Mouse (Mus musculus): ENCODE results near the gene Atp2a2.
"Not testable (repeated sequence)": the region's sequence is repeated elsewhere in the genome, so short reads cannot be mapped to it uniquely, and the experiment has no call there.

Atp2a2 gene

GRCm38 (mm10) chr5:122493035-122493434 is 9.0 kb downstream of the Atp2a2 start:
- DNase-seq, result no peak

GRCm38 (mm10) chr5:122491385-122491784 is 10.6 kb downstream of the Atp2a2 start:
- DNase-seq, result no peak

- no peak for DNase-seq
Observed at GRCm38 (mm10) chr5:122490148-122490547, 11.9 kb downstream of the Atp2a2 start.

DNA sequence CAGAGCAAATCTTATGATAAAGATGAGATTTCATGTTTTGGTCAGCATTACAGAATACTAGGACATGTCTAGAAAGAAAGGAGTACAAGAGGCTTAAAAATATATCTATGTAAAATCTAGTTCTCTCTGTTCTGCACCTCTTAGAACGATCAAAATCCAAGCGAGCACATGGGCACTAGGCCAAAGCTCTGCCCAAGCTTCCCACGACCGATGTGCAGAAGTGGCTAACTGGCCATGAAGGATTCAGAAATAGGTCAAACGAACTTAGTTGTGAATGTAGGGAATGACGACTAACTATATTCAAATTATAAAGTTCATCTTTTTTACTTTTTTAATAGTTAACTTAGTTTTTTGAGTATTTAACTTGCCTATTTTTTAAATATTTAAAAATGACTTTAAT is 14.2 kb downstream of the Atp2a2 start:
- DNase-seq, result no peak

GRCm38 (mm10) chr5:122486243-122486642 is 15.8 kb downstream of the Atp2a2 start:
- not testable (repeated sequence) for DNase-seq

DNA sequence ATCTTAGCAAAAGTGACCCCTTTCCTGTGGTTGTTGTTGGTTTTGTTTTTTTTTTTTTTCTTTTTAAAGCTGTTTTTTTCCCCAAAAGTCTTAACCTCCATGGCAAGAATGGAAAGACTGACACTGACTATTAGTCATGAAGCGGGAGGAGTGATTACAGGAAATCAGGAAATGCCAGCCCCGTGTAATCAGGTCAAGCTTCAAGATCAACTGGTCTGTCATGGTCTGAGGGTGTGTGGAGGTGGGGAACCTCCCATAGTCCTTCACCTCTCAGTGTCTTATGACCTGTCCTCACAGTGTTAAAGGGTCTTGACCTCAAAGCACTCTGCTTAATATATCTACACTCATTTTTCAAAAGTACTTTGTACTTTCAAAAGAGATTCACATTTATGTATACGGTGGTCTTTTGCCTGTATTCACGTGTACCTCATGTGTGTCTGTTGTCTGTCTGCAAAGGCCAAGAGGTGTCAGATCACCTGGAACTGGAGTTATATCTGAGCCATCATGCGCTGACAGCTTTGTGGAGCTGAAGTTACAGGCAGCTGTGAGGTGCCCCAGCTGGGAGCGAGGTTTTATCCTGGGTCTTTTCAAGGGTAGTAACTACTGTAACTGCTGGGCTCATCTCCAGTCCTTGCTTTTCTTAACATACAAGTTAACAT is 19.2 kb downstream of the Atp2a2 start:
- no peak for DNase-seq

DNA sequence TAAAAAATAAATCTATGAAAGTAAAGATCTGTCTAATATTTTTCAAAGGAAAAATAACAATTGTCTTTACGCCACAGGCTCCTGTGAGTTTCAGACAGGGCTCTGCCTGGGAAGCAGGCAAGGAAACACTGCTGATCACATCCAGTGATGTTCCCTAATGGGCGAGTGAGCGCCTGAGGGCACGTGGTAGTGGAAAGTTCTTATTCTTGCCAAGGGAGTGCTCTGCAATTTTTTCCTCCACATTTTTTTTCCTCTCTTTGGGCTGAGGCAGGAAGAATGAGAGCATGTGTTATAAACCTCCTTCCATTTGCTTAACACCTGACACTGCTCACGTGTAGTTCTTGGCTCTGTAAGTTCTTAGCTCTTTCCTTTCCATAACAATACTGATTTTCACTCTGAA is 20.2 kb downstream of the Atp2a2 start:
- peak; percentile 65 for DNase-seq

GRCm38 (mm10) chr5:122479131-122479530 is 22.9 kb downstream of the Atp2a2 start:
- DNase-seq, result no peak

- DNase-seq, result peak; percentile 28
Observed at GRCm38 (mm10) chr5:122477492-122477891, 24.5 kb downstream of the Atp2a2 start.

DNA sequence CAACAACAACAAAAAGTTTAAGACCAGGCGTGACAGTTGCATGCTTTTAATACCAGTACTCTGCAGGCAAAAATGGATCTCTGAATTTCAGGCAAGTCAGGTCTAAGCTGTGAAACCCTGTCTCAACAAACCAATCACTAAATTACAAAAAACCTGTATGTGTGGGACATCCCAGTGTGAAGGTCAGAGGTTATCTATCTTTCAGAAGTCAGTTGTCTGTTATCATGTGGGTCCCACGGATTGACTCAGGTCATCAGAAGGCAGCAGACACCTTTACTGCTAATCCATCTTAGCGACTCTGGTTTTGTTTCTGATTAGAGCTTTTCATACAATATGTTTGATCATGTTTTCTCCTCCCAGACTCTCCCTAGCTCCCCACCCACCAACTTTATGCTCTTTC is 25.9 kb downstream of the Atp2a2 start:
- DNase-seq, result no peak

GRCm38 (mm10) chr5:122474643-122475363 is 27.2 kb downstream of the Atp2a2 start:
- DNase-seq, result no peak

DNA sequence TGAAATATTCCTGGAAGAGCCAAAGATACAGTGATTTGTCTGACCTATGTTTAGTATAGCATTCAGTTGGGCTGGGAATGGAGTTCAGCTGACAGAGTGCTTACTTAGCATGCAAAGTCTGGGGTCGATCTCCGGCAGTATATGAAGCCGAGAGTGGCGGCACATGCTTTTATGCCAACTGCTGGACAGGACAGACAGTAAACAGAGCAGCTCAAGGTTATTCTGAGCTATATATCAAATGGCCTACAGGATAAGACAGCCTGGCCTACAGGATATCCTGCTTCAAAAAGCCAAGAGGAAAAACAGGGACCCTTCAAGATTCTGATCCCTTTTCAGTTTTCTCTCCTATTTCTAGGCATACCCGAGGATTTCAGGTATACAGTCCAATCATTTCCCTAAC is 30.4 kb downstream of the Atp2a2 start:
- no peak for DNase-seq

DNA sequence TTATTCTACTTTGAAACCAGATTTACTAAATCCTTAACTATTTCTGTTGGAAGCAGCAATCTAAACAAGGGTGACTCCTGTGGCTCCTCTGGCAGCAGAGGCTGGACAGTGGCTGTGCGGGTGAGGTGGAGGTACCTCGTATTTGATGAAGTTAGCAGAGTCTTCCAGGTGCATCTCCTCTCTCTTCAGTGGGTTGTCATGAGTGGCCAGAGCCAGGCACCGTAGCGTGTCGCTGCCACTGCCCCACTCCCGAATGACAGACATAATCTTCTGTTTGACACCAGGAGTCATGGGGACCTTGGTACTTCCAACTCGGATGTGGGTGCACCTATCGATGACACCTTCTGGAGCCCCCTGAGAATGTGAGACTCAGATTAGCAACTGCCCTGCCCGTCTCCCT is 40.6 kb downstream of the Atp2a2 start:
- DNase-seq, result no peak

DNA sequence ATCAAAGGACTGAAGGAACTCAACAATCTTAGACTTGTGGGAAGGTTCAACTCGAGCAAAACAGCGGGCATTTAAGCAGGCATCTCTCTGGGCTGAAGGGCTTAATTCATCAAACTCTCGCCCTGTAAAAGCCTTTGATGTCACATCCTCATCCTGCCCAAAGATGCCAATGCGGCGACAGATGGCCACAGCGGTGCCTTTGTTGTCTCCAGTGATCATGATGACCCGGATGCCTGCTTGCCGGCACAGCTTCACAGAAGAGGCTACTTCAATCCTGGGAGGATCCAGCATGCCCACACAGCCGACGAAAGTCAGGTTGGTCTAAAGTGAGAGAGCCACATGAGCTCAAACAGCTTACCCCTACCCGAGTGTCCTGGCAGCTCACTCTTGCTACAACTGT is 41.4 kb downstream of the Atp2a2 start:
- no peak for DNase-seq

- no peak for DNase-seq
Observed at GRCm38 (mm10) chr5:122459335-122459734, 42.7 kb downstream of the Atp2a2 start.

DNA sequence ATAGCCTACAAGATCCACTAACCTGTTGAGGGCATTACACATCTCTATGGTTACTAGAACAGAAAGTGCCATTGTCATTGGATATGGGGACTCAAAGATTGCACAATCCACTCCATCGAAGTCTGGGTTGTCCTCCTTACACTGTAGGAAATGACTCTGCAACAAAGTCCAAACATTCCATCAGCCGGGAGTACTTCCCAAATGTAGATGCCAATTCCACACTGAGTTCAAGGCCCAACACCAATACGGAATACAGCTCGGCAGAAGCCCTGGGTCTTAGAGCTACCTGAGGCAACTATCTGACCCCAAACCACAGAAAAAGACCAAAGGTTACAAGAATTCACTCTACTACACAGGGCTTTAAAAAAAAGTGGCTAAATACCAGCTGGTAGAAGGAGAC is 44.0 kb downstream of the Atp2a2 start:
- DNase-seq, result no peak

- DNase-seq, result not testable (repeated sequence)
Observed at GRCm38 (mm10) chr5:122457054-122457453, 45.0 kb downstream of the Atp2a2 start.

- no peak for DNase-seq
Observed at GRCm38 (mm10) chr5:122455584-122455983, 46.4 kb downstream of the Atp2a2 start.

DNA sequence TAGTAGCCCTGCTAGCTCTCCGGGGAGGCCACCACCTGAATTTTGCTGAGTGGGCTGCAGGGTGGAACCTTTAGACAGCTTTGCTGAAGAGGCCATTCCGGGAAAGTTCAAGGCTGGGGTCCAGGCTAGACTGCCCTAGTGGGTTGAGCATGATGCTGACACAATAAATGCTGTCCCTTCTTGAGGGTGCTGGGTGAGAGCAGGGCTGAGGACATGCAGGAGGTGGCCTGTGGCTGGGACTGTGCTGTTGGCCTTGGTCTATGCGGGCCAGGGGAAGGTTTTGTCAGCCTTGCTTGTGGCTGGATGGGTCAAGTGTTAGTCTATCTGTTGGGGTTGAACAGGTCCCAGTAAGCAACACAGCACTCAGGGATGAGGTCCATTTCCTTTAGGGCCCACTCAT is 47.1 kb downstream of the Atp2a2 start:
- DNase-seq, result no peak

DNA sequence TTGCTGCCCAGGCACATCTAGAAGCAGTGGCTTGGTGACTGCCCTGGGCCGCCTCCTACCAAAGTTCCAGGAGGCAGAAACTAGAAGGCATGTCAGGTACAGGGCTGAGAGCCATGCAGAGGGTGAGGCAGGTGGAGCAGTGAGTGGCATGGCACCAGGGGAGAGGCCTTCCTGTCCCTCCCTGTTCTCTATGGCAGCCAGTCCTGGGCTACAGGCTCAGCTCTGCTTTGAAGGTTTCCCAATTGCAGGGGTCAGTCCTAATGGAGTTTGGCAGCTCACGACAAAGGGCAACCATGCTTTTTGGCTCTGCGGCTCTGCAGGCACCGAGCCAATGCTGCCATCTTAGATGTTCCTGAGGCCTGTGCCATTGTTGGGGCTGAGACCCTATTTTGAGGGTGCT is 47.6 kb downstream of the Atp2a2 start:
- no peak for DNase-seq

GRCm38 (mm10) chr5:122453188-122453587 is 48.8 kb downstream of the Atp2a2 start:
- DNase-seq, result peak; percentile 56

GRCm38 (mm10) chr5:122452194-122452593 is 49.8 kb downstream of the Atp2a2 start:
- no peak for DNase-seq

DNA sequence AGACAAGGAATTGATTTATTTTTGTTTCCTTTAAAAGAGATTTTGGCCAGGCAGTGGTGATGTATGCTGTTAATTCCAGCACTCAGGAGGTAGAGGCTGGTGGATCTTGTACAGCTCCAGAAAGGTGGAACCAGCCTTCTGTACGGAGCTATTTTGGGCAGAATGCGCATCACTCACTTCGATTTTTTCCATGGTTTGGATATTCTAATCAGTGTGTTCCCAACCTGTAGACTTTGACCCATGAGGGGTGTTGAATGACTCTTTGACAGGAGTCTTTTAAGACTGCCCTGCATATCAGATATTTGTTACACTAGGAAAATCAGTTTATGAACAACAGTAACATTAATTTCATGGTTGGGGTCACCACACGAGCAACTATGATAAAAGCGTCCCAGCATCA is 50.7 kb downstream of the Atp2a2 start:
- DNase-seq, result no peak

DNA sequence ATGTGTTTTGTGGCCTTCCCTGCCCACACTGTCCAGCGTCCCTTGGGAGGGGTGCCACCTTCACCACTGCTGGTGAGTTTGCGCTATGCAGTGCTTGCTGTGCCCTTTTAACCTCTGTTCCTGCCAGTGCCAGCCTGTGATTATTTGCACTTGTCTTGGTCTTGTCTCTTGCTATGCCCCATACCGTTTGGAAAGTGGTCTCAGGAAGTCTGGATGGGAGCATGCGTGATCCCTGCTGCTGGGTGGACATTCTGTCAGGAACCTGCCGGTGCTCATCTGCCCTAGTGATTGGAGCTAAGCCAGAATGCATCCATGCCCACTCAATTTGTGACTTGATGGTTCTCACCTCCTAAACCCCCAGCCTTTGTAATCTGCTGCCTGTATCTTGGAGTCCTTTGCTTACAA is 51.1 kb downstream of the Atp2a2 start:
- DNase-seq, result no peak

- no peak for DNase-seq
Observed at GRCm38 (mm10) chr5:122449946-122450345, 52.1 kb downstream of the Atp2a2 start.

All from kidney, adult 11 months (tissue).